In genomic region chr12:112823221-112823620, GRCm38 (mm10) we compare ENCODE assay signal across 10 mouse cellular contexts. TPM values are rescaled to one million over a fixed set of nuclear protein-coding genes. Genes with fewer than 3 reads are reported as not detected.
DNase-seq lines count a peak whose midpoint lies in the region; ATAC-seq lines count a peak whose summit lies in the region.
"Had no signal": no experiment of that assay in that cellular context is flagged by ENCODE, and none has a peak within 500 bp of the region (broad histone marks: within the 10 kb centered on the region; RNA-seq: fewer than 3 reads in every experiment).

No protein-coding gene starts in this region.

- H3K27me3 ChIP-seq in hindbrain, embryonic 13.5 days = no peaks in the 10 kb centered on the region
- no peaks in the 10 kb centered on the region for H3K27me3 ChIP-seq in hindbrain, embryonic 12.5 days
- no peaks in the 10 kb centered on the region for H3K27me3 ChIP-seq in liver, embryonic 12.5 days (replicated peaks)
- H3K27me3 ChIP-seq in stomach, embryonic 16.5 days (ENCODE audit: control insufficient read depth, insufficient read depth, low read length) = no peaks in the 10 kb centered on the region
- H3K27me3 ChIP-seq: Patski had no signal

- peaks cover 52% of the 10 kb centered on the region for H3K4me1 ChIP-seq in hindbrain, embryonic 13.5 days (replicated peaks)
- H3K4me1 ChIP-seq in hindbrain, embryonic 12.5 days = peaks cover 49% of the 10 kb centered on the region
- peaks cover 78% of the 10 kb centered on the region for H3K4me1 ChIP-seq in liver, embryonic 12.5 days
- H3K4me1 ChIP-seq in stomach, embryonic 16.5 days (ENCODE audit: control insufficient read depth, insufficient read depth, low read length) = peaks cover 44% of the 10 kb centered on the region

- H3K27ac ChIP-seq in hindbrain, embryonic 13.5 days = peak overlapping the region; percentile 14; the same call in 1 of the 2 replicates
- H3K27ac ChIP-seq in hindbrain, embryonic 12.5 days = no peak overlapping the region
- no peak overlapping the region for H3K27ac ChIP-seq in liver, embryonic 12.5 days
- H3K27ac ChIP-seq in stomach, embryonic 16.5 days (ENCODE audit: low read length) = peak overlapping the region; percentile 68

- H3K4me2 ChIP-seq in hindbrain, embryonic 13.5 days = no peak overlapping the region
- no peak overlapping the region for H3K4me2 ChIP-seq in hindbrain, embryonic 12.5 days (replicated peaks)
- peak overlapping the region; percentile 71 for H3K4me2 ChIP-seq in liver, embryonic 12.5 days
- H3K4me2 ChIP-seq in stomach, embryonic 16.5 days (ENCODE audit: low read depth, low read length) = no peak overlapping the region

- no peaks in the 10 kb centered on the region for H3K9me3 ChIP-seq in hindbrain, embryonic 13.5 days
- no peaks in the 10 kb centered on the region for H3K9me3 ChIP-seq in hindbrain, embryonic 12.5 days (replicated peaks)
- no peaks in the 10 kb centered on the region for H3K9me3 ChIP-seq in liver, embryonic 12.5 days (replicated peaks)
- H3K9me3 ChIP-seq in stomach, embryonic 16.5 days (replicated peaks; ENCODE audit: control insufficient read depth, low read length) = no peaks in the 10 kb centered on the region

- 88% methylated on average over 4 of the region's 4 CpGs for WGBS in hindbrain, embryonic 13.5 days
- WGBS in hindbrain, embryonic 12.5 days = 86% methylated on average over 4 of the region's 4 CpGs
- WGBS in liver, embryonic 12.5 days (ENCODE audit: insufficient replicate concordance) = 45% methylated on average over 4 of the region's 4 CpGs
- WGBS in stomach, embryonic 16.5 days = 60% methylated on average over 4 of the region's 4 CpGs

- peak overlapping the region; percentile 36; the same call in 1 of the 2 replicates for H3K9ac ChIP-seq in hindbrain, embryonic 13.5 days
- no peak overlapping the region for H3K9ac ChIP-seq in hindbrain, embryonic 12.5 days
- H3K9ac ChIP-seq in liver, embryonic 12.5 days = peak overlapping the region; percentile 33; the same call in 1 of the 2 replicates
- peak overlapping the region; percentile 47 for H3K9ac ChIP-seq in stomach, embryonic 16.5 days (ENCODE audit: low read length)

- no peak for DNase-seq in layer of hippocampus, postnatal 14 days (ENCODE audit: low spot score in 2 of 2)
- no peak for DNase-seq in layer of hippocampus, adult 9-11 months
- DNase-seq in adrenal gland, adult (ENCODE audit: inconsistent age in 2 of 2, low spot score in 1 of 2) = no peak

- peaks cover 67% of the 10 kb centered on the region for H3K36me3 ChIP-seq in hindbrain, embryonic 13.5 days
- H3K36me3 ChIP-seq in hindbrain, embryonic 12.5 days = peaks cover 68% of the 10 kb centered on the region
- H3K36me3 ChIP-seq in liver, embryonic 12.5 days = peaks cover 97% of the 10 kb centered on the region
- H3K36me3 ChIP-seq in stomach, embryonic 16.5 days (ENCODE audit: control insufficient read depth, insufficient read depth, low read length) = peaks cover 17% of the 10 kb centered on the region

- H3K4me3 ChIP-seq in hindbrain, embryonic 13.5 days = no peak overlapping the region
- H3K4me3 ChIP-seq in hindbrain, embryonic 12.5 days = no peak overlapping the region
- no peak overlapping the region for H3K4me3 ChIP-seq in liver, embryonic 12.5 days
- H3K4me3 ChIP-seq in stomach, embryonic 16.5 days (replicated peaks; ENCODE audit: low read length) = no peak overlapping the region

- ATAC-seq in hindbrain, embryonic 13.5 days (ENCODE audit: low FRiP score) = no peak
- no peak for ATAC-seq in hindbrain, embryonic 12.5 days (ENCODE audit: low FRiP score)
- ATAC-seq in activated CD4-positive, CD25-positive, alpha-beta regulatory T cell, adult 4 months = peak; percentile 97
- ATAC-seq in liver, embryonic 12.5 days = no peak
- ATAC-seq in stomach, embryonic 16.5 days (ENCODE audit: insufficient read depth, low FRiP score) = no peak
- ATAC-seq: Patski had no signal

RNA-seq across cellular contexts. Expression of gene Cdca4, which starts 6.0 kb away (rescaled TPM):
- polyA plus RNA-seq in hindbrain, embryonic 13.5 days (2015; fragmentation: Nextera tagmentation; extraction: Ambion mirVana) = 55.3 and 60.5 TPM in 2 replicates
- polyA plus RNA-seq in hindbrain, embryonic 12.5 days (2016; fragmentation: Nextera tagmentation; extraction: Ambion mirVana) = 101 TPM in 2 replicates
- polyA plus RNA-seq in activated CD4-positive, CD25-positive, alpha-beta regulatory T cell, adult 4 months (2017; shearing (Covaris generic)) = 10 to 100 TPM; 63.6 to 87.5 TPM
- polyA plus RNA-seq in liver, embryonic 12.5 days (2016; fragmentation: Nextera tagmentation; extraction: Ambion mirVana) = 82.0 and 86.0 TPM in 2 replicates
- polyA plus RNA-seq in stomach, embryonic 16.5 days (2015; fragmentation: Nextera tagmentation; extraction: Ambion mirVana) = 87.7 and 87.9 TPM in 2 replicates
- total RNA-seq in layer of hippocampus, postnatal 14 days (2021) = 1 to 10 TPM; 8.1 to 9.2 TPM

RNA-seq across cellular contexts. Expression of gene Clba1, which starts 14.5 kb away (rescaled TPM):
- polyA plus RNA-seq in hindbrain, embryonic 13.5 days (2015; fragmentation: Nextera tagmentation; extraction: Ambion mirVana) = 20.0 and 21.9 TPM in 2 replicates
- 16.9 and 19.7 TPM in 2 replicates for polyA plus RNA-seq in hindbrain, embryonic 12.5 days (2016; fragmentation: Nextera tagmentation; extraction: Ambion mirVana)
- under 1 TPM in 1 of 2 experiments, not detected in 1; 0.24 TPM for polyA plus RNA-seq in activated CD4-positive, CD25-positive, alpha-beta regulatory T cell, adult 4 months (2017; shearing (Covaris generic))
- 1.1 and 1.2 TPM in 2 replicates for polyA plus RNA-seq in liver, embryonic 12.5 days (2016; fragmentation: Nextera tagmentation; extraction: Ambion mirVana)
- polyA plus RNA-seq in stomach, embryonic 16.5 days (2015; fragmentation: Nextera tagmentation; extraction: Ambion mirVana) = 5.8 and 6.9 TPM in 2 replicates
- total RNA-seq in layer of hippocampus, postnatal 14 days (2021) = 10 to 100 TPM; 13.2 to 13.7 TPM

RNA-seq across cellular contexts. Expression of gene Ahnak2, which starts 20.8 kb away (rescaled TPM):
- 0.84 and 0.86 TPM in 2 replicates for polyA plus RNA-seq in hindbrain, embryonic 13.5 days (2015; fragmentation: Nextera tagmentation; extraction: Ambion mirVana)
- polyA plus RNA-seq in hindbrain, embryonic 12.5 days (2016; fragmentation: Nextera tagmentation; extraction: Ambion mirVana) = 0.48 and 0.64 TPM in 2 replicates
- not detected for polyA plus RNA-seq in activated CD4-positive, CD25-positive, alpha-beta regulatory T cell, adult 4 months (2017; shearing (Covaris generic))
- 0.13 and 0.23 TPM in 2 replicates for polyA plus RNA-seq in liver, embryonic 12.5 days (2016; fragmentation: Nextera tagmentation; extraction: Ambion mirVana)
- polyA plus RNA-seq in stomach, embryonic 16.5 days (2015; fragmentation: Nextera tagmentation; extraction: Ambion mirVana) = 4.9 and 5.4 TPM in 2 replicates
- 1 to 10 TPM; 4.9 to 7.8 TPM for total RNA-seq in layer of hippocampus, postnatal 14 days (2021)

RNA-seq across cellular contexts. Expression of gene Gpr132, which starts 44.8 kb away (rescaled TPM):
- not detected in 2 replicates for polyA plus RNA-seq in hindbrain, embryonic 13.5 days (2015; fragmentation: Nextera tagmentation; extraction: Ambion mirVana)
- polyA plus RNA-seq in hindbrain, embryonic 12.5 days (2016; fragmentation: Nextera tagmentation; extraction: Ambion mirVana) = not detected in 2 replicates
- 10 to 100 TPM; 65.9 to 77.3 TPM for polyA plus RNA-seq in activated CD4-positive, CD25-positive, alpha-beta regulatory T cell, adult 4 months (2017; shearing (Covaris generic))
- polyA plus RNA-seq in liver, embryonic 12.5 days (2016; fragmentation: Nextera tagmentation; extraction: Ambion mirVana) = 0.32 and 0.61 TPM in 2 replicates
- polyA plus RNA-seq in stomach, embryonic 16.5 days (2015; fragmentation: Nextera tagmentation; extraction: Ambion mirVana) = 0.15 and 0.22 TPM in 2 replicates
- total RNA-seq in layer of hippocampus, postnatal 14 days (2021) = not detected
- total RNA-seq: layer of hippocampus, postnatal 10 days had no signal
- polyA plus RNA-seq: Patski had no signal

Comparison
In these comparisons a context has a peak if more than half of its experiments do, and no peak if none do; other contexts are left out.
1. H3K27ac ChIP-seq: peak in hindbrain, embryonic 13.5 days (single experiment) and stomach, embryonic 16.5 days (single experiment); none in hindbrain, embryonic 12.5 days (single experiment) and liver, embryonic 12.5 days (single experiment).